Mouse (Mus musculus) forebrain, embryonic 16.5 days (tissue): Measurements from ENCODE around the gene Tmcc2. TPM values are rescaled to one million over a fixed set of nuclear protein-coding genes. Genes with fewer than 3 reads are reported as not detected.

Source experiments
- ATAC-seq: fragments of 200-750 bp; cut with Nextera tagmentation; 2 replicates; pipeline ENCODE4 v1.8.0; 2017; ENCODE audit warnings: mild to moderate bottlenecking, moderate library complexity
- H3K27ac ChIP-seq: fragments of 300-500 bp; sonication (generic); 2 replicates; pipeline ENCODE4 v1.5.1; 2014; ENCODE audit warnings: low read length, control low read depth
- H3K27me3 ChIP-seq: fragments of 300-500 bp; sonication (generic); replicated peaks from 2 replicates; pipeline ENCODE4 v1.6.1; 2014; ENCODE audit warnings: low read length; ENCODE audit not compliant: control insufficient read depth, insufficient read depth
- H3K36me3 ChIP-seq: fragments of 300-500 bp; sonication (generic); 2 replicates; pipeline ENCODE4 v1.6.1; 2014; ENCODE audit not compliant: control insufficient read depth, insufficient read depth
- H3K4me1 ChIP-seq: fragments of 300-500 bp; sonication (generic); replicated peaks from 2 replicates; pipeline ENCODE4 v1.6.1; 2014; ENCODE audit warnings: low read length; ENCODE audit not compliant: control insufficient read depth, insufficient read depth
- H3K4me2 ChIP-seq: fragments of 300-500 bp; sonication (generic); 2 replicates; pipeline ENCODE4 v1.6.1; 2014; ENCODE audit warnings: mild to moderate bottlenecking, low read length, control low read depth
- H3K4me3 ChIP-seq: fragments of 300-500 bp; sonication (generic); replicated peaks from 2 replicates; pipeline ENCODE4 v1.5.1; 2014; ENCODE audit warnings: mild to moderate bottlenecking, low read length, control low read depth
- H3K9ac ChIP-seq: fragments of 300-500 bp; sonication (generic); replicated peaks from 2 replicates; pipeline ENCODE4 v1.6.1; 2014; ENCODE audit warnings: low read depth, low read length, control low read depth
- H3K9me3 ChIP-seq: fragments of 300-500 bp; sonication (generic); 2 replicates; pipeline ENCODE4 v1.6.1; 2016; ENCODE audit warnings: low read length; ENCODE audit not compliant: control insufficient read depth
- WGBS: fragments of 180-500 bp; shearing (Covaris S2); extraction: QIAGEN DNeasy Blood & Tissue Kit; methylation state at CpG from one replicate; pipeline ENCODE4 v1.1.7; 2014; 5-methylcytosine and 5-hydroxymethylcytosine counted together
- polyA plus RNA-seq: library from polyadenylated mRNA; unstranded; fragments of >200 nt; fragmentation: Nextera tagmentation; extraction: Ambion mirVana; gene quantifications from 2 replicates; pipeline ENCODE4 v1.2.1, GENCODE M21; 2015

Tmcc2 gene
- polyA plus RNA-seq, 1 experiment from 2014 or later, result 34.9 TPM

- ATAC-seq, result no peak
- 78% methylated on average over 8 of the region's 8 CpGs for WGBS
- Histone ChIP-seq H3K4me1 (peaks cover 45% of the 10 kb centered on the region), H3K36me3 (no peaks in the 10 kb centered on the region), H3K27me3 (no peaks in the 10 kb centered on the region), H3K9me3 (no peaks in the 10 kb centered on the region), H3K27ac (no peak overlapping the region), H3K4me2 (no peak overlapping the region), H3K4me3 (no peak overlapping the region), H3K9ac (no peak overlapping the region)
Measured at GRCm38 (mm10) chr1:132384001-132384554, 7.0 kb downstream of the Tmcc2 start.

DNA sequence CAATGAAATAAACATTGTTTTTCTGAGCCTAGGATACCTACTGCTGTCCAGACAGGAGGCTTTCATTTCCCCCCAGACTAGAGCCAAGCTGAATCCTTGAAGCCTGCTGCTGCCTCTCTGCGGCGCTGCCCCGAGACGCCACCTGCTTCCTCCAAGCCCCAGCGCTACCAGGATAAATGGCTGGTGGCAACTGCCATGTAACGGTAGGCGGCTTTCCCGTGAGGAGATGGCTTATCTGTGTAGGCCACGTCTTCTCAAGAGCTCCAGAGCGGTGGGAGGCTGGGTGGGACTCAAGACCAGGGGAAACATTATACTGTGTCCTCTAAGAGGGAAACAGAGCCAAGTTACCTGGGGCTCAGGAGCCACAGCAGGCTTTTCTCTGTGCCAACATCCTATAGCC, 9.2 kb downstream of the Tmcc2 start:
- ATAC-seq, result no peak

GRCm38 (mm10) chr1:132380550-132381100, 10.5 kb downstream of the Tmcc2 start:
- no peak for ATAC-seq
- Histone ChIP-seq H3K9me3 (no peaks in the 10 kb centered on the region), H3K27me3 (no peaks in the 10 kb centered on the region), H3K4me3 (no peak overlapping the region), H3K4me1 (peaks cover 41% of the 10 kb centered on the region), H3K36me3 (no peaks in the 10 kb centered on the region), H3K9ac (no peak overlapping the region), H3K27ac (no peak overlapping the region), H3K4me2 (no peak overlapping the region)
- 89% methylated on average over 27 of the region's 27 CpGs for WGBS

More for the DNA sequence above, 9.2 kb downstream of the Tmcc2 start:
- H3K4me2 ChIP-seq, result no peak overlapping the region
- H3K27ac ChIP-seq, result no peak overlapping the region
- WGBS, result 79% methylated on average over 10 of the region's 10 CpGs
- no peak overlapping the region for H3K4me3 ChIP-seq
- no peaks in the 10 kb centered on the region for H3K27me3 ChIP-seq
- peaks cover 36% of the 10 kb centered on the region for H3K4me1 ChIP-seq
- no peaks in the 10 kb centered on the region for H3K36me3 ChIP-seq
- no peaks in the 10 kb centered on the region for H3K9me3 ChIP-seq
- no peak overlapping the region for H3K9ac ChIP-seq

GRCm38 (mm10) chr1:132377811-132378210, 13.3 kb downstream of the Tmcc2 start:
- 84% methylated on average over 3 of the region's 3 CpGs for WGBS
- H3K9me3 ChIP-seq, result no peaks in the 10 kb centered on the region
- H3K4me3 ChIP-seq, result no peak overlapping the region

DNA sequence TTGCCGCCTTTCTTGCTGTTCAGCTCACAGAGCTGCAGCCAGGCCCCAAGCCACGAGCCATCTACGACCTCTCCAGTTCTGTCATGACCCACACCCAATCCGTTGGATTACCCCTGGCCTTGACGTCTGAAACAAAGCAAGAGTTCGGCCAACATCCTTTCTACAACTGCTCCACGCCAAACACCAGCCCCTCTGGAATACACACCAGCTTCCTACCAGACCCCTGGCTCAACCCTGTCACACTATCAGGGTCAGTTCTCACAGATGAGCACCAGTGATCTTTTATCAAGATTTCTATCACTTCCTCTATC, 14.1 kb downstream of the Tmcc2 start:
- Histone ChIP-seq H3K4me1 (peaks cover 55% of the 10 kb centered on the region), H3K9ac (no peak overlapping the region), H3K27me3 (no peaks in the 10 kb centered on the region), H3K4me2 (no peak overlapping the region), H3K27ac (peak overlapping the region; percentile 46; the same call in 1 of the 2 replicates), H3K4me3 (no peak overlapping the region), H3K36me3 (no peaks in the 10 kb centered on the region; the same call in 1 of the 2 replicates), H3K9me3 (no peaks in the 10 kb centered on the region)
- no peak for ATAC-seq
- 64% methylated on average over 7 of the region's 7 CpGs for WGBS

More at GRCm38 (mm10) chr1:132377811-132378210, 13.3 kb downstream of the Tmcc2 start:
- Histone ChIP-seq H3K9ac (no peak overlapping the region), H3K27ac (no peak overlapping the region), H3K4me2 (no peak overlapping the region), H3K36me3 (no peaks in the 10 kb centered on the region; the same call in 1 of the 2 replicates), H3K4me1 (peaks cover 47% of the 10 kb centered on the region), H3K27me3 (no peaks in the 10 kb centered on the region)
- no peak for ATAC-seq

DNA sequence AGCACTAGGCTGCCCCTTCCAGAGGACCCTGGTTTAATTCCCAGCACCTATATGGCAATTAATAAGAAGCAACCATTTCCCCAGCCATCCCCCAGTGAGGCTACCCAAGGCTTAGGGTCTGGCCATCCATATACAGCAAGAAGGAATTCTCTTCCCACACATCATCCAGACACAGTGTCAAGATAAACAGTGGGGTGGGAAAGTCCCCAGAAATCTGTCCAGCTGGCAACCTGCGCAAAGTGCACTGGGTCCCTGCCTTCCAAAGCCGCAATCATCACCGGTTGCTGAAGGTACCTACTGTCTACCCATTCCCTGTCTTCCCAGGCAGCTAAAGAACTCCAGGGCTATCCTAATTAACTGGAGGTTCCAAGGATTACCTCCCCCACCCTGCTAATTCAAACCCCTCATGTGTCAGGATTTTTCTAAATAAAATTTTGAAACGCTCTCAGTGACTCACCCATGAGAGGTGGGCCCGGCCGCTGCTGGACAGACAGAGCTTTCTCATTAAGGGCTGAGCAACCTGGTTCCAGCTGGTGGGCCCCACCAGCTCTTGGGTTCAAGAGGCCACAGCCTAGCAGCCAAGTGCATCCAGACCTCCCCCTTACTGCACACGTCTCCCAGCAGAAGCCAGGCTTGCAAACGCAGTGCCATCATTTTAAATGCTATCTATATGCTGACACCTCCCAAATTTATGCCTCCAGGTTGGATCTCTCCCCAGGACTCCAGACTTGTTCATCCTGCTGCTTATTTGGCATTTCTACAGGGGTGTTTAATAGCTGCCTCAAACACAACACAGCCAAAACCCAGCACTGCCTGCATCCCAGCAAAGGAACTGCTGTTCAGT, 14.6 kb downstream of the Tmcc2 start:
- WGBS, result 65% methylated on average over 8 of the region's 8 CpGs
- Histone ChIP-seq H3K4me2 (no peak overlapping the region), H3K9me3 (no peaks in the 10 kb centered on the region), H3K4me3 (no peak overlapping the region), H3K27me3 (no peaks in the 10 kb centered on the region), H3K4me1 (peaks cover 60% of the 10 kb centered on the region), H3K27ac (peak overlapping the region; percentile 46; the same call in 1 of the 2 replicates), H3K9ac (no peak overlapping the region), H3K36me3 (no peaks in the 10 kb centered on the region; the same call in 1 of the 2 replicates)
- ATAC-seq, result peak; percentile 36; the same call in 1 of the 2 replicates

DNA sequence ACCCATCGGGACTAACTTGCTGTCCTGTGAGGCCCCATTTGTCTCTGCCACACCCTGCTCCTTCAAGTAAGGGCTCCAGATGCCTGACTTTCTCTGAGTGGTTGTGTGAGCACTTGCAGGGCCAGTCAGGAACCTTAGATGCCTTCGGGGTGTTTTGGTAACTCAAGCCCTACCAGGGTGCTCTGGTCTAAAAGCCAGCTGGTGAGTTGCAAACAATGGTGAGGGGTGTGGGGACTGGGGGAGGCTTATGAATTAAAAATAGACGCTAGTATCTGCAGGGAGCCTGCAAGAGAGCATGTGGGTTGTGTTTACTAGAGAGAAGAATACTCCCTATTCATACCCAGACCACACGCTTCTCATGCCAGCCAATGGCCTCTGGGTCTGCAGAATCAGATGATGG, 15.8 kb downstream of the Tmcc2 start:
- H3K9ac ChIP-seq, result no peak overlapping the region
- ATAC-seq, result no peak
- H3K4me1 ChIP-seq, result peaks cover 72% of the 10 kb centered on the region
- H3K4me3 ChIP-seq, result no peak overlapping the region
- H3K27ac ChIP-seq, result 0 out of 2 replicates have a peak overlapping the region, but pooled peaks have one; percentile 14
- no peaks in the 10 kb centered on the region for H3K27me3 ChIP-seq
- no peaks in the 10 kb centered on the region for H3K9me3 ChIP-seq
- 28% methylated on average over 4 of the region's 4 CpGs for WGBS
- no peak overlapping the region for H3K4me2 ChIP-seq
- H3K36me3 ChIP-seq, result no peaks in the 10 kb centered on the region; the same call in 1 of the 2 replicates

DNA sequence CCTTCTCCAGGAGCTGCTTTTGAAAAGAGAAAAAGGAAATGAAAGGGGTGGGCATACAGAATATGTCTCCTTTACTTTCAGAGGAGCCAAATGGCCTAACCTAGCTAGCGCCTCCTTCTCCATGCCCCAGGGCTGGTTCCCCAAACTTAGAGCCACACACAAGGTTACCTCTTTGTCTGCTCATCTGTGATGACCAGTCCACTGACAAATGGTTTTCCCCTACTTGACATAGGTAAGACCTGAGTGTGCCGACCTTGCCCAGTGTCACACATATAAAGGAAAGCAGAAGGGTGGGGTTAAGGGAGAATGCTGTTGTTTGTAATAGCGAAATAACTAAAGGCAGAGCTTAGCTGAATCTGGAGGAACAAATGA, 16.2 kb downstream of the Tmcc2 start:
- Histone ChIP-seq H3K9me3 (no peaks in the 10 kb centered on the region), H3K4me1 (peaks cover 73% of the 10 kb centered on the region), H3K27me3 (no peaks in the 10 kb centered on the region), H3K27ac (peak overlapping the region; percentile 46; the same call in 1 of the 2 replicates), H3K4me2 (no peak overlapping the region), H3K4me3 (no peak overlapping the region), H3K9ac (no peak overlapping the region), H3K36me3 (no peaks in the 10 kb centered on the region; the same call in 1 of the 2 replicates)
- WGBS, result 67% methylated on average over 3 of the region's 3 CpGs
- no peak for ATAC-seq

- Histone ChIP-seq H3K4me2 (no peak overlapping the region), H3K9ac (no peak overlapping the region), H3K27me3 (no peaks in the 10 kb centered on the region), H3K36me3 (no peaks in the 10 kb centered on the region; the same call in 1 of the 2 replicates), H3K9me3 (no peaks in the 10 kb centered on the region), H3K27ac (peak overlapping the region; percentile 46), H3K4me3 (no peak overlapping the region), H3K4me1 (peaks cover 73% of the 10 kb centered on the region)
- peak; percentile 56 for ATAC-seq
- 32% methylated on average over 5 of the region's 5 CpGs for WGBS
Measured at GRCm38 (mm10) chr1:132374140-132374872, 16.8 kb downstream of the Tmcc2 start.
